24 mouse cellular contexts compared by ENCODE assay signal in genomic region chr16:96443468-96443867, GRCm38 (mm10). TPM values are rescaled to one million over a fixed set of nuclear protein-coding genes. Genes with fewer than 3 reads are reported as not detected.
DNase-seq lines count a peak whose midpoint lies in the region; ATAC-seq and TF ChIP-seq lines count a peak whose summit lies in the region.
"Had no signal": no experiment of that assay in that cellular context is flagged by ENCODE, and none has a peak within 500 bp of the region (broad histone marks: within the 10 kb centered on the region; RNA-seq: fewer than 3 reads in every experiment).

Itgb2l (minus strand) TSS chr16:96443619.

- no peak for TF ChIP-seq RAD21 in CH12.LX (IDR thresholded peaks at IDR 0.05; ENCODE audit: low read depth, low read length)

- no peak for TF ChIP-seq POLR2A in CH12.LX (IDR thresholded peaks at IDR 0.05; ENCODE audit: low read depth, low read length)

- no peaks in the 10 kb centered on the region for H3K27me3 ChIP-seq in liver, embryonic 15.5 days
- H3K27me3 ChIP-seq in CH12.LX (replicated peaks) = no peaks in the 10 kb centered on the region
- H3K27me3 ChIP-seq in hindbrain, embryonic 12.5 days = no peaks in the 10 kb centered on the region
- H3K27me3 ChIP-seq: embryonic facial prominence, embryonic 12.5 days; heart, embryonic 15.5 days; hindbrain, embryonic 13.5 days had no signal

- ATAC-seq in liver, embryonic 15.5 days (ENCODE audit: insufficient read depth) = no peak
- no peak for ATAC-seq in erythroblast, adult 5-6 weeks (replicated peaks; ENCODE audit: low FRiP score, poor library complexity, severe bottlenecking)
- ATAC-seq in megakaryocyte, adult 5-6 weeks (ENCODE audit: poor library complexity, severe bottlenecking) = peak; percentile 58
- ATAC-seq in hindbrain, embryonic 12.5 days (ENCODE audit: low FRiP score) = no peak
- ATAC-seq: forebrain, embryonic 14.5 days; hindbrain, postnatal 0 days had no signal

- no peaks in the 10 kb centered on the region for H3K4me1 ChIP-seq in liver, embryonic 15.5 days (replicated peaks)
- H3K4me1 ChIP-seq in CH12.LX (ENCODE audit: control insufficient read depth in 1 of 2, insufficient read depth in 2 of 2) = peaks cover 6 to 24% of the 10 kb centered on the region in 2 experiments; a peak in 3 of 4 replicates
- peaks cover 10% of the 10 kb centered on the region for H3K4me1 ChIP-seq in hindbrain, embryonic 12.5 days
- H3K4me1 ChIP-seq: forebrain, embryonic 10.5 days; heart, embryonic 15.5 days had no signal

- no peak for TF ChIP-seq CTCF in CH12.LX (conservative IDR thresholded peaks at IDR 0.05 in 1 of 2, IDR thresholded peaks at IDR 0.05 in 1 of 2; ENCODE audit: low read depth in 2 of 2, low read length in 2 of 2)
- no peak for TF ChIP-seq CTCF in gastrocnemius, adult 2 months (IDR thresholded peaks at IDR 0.05)

- H3K79me2 ChIP-seq in CH12.LX (replicated peaks; ENCODE audit: control insufficient read depth, extremely low read depth, insufficient read depth, poor library complexity, severe bottlenecking) = no peaks in the 10 kb centered on the region

- intact Hi-C loops in heart, postnatal 36 days (cut with DNase I) = no loop called here
- intact Hi-C loops in gastrocnemius, adult 2 months (cut with DNase I) = no loop called here

- no peaks in the 10 kb centered on the region for H3K36me3 ChIP-seq in liver, embryonic 15.5 days (replicated peaks)
- H3K36me3 ChIP-seq in CH12.LX (replicated peaks in 1 of 2; ENCODE audit: control insufficient read depth in 1 of 2, insufficient read depth in 1 of 2, low read length in 1 of 2) = no peaks in the 10 kb centered on the region
- no peaks in the 10 kb centered on the region for H3K36me3 ChIP-seq in hindbrain, embryonic 12.5 days
- H3K36me3 ChIP-seq: embryonic facial prominence, embryonic 12.5 days; forebrain, embryonic 10.5 days; heart, embryonic 15.5 days; hindbrain, embryonic 13.5 days had no signal

- H3K9me3 ChIP-seq in liver, embryonic 15.5 days (replicated peaks) = no peaks in the 10 kb centered on the region
- no peaks in the 10 kb centered on the region for H3K9me3 ChIP-seq in CH12.LX (replicated peaks; ENCODE audit: low read length)
- no peaks in the 10 kb centered on the region for H3K9me3 ChIP-seq in hindbrain, embryonic 12.5 days (replicated peaks)
- H3K9me3 ChIP-seq: embryonic facial prominence, embryonic 12.5 days; forebrain, embryonic 10.5 days; heart, embryonic 15.5 days; hindbrain, embryonic 13.5 days had no signal

- H3K4me3 ChIP-seq in liver, embryonic 15.5 days (replicated peaks) = peak within 1 kb of the TSS; percentile 18
- H3K4me3 ChIP-seq in CH12.LX (replicated peaks in 1 of 3; ENCODE audit: low read depth in 2 of 3, low read length in 2 of 3, poor library complexity in 1 of 3) = no peak within 1 kb of the TSS
- no peak within 1 kb of the TSS for H3K4me3 ChIP-seq in hindbrain, embryonic 12.5 days
- H3K4me3 ChIP-seq in gastrocnemius, adult 2 months = no peak within 1 kb of the TSS
- H3K4me3 ChIP-seq: embryonic facial prominence, embryonic 12.5 days; forebrain, embryonic 10.5 days; heart, embryonic 15.5 days; hindbrain, embryonic 13.5 days had no signal

- no peak within 1 kb of the TSS for H3K9ac ChIP-seq in liver, embryonic 15.5 days
- no peak within 1 kb of the TSS for H3K9ac ChIP-seq in CH12.LX (ENCODE audit: insufficient read depth, low read depth)
- no peak within 1 kb of the TSS for H3K9ac ChIP-seq in hindbrain, embryonic 12.5 days
- H3K9ac ChIP-seq: heart, embryonic 15.5 days; hindbrain, embryonic 13.5 days had no signal

- no peak within 1 kb of the TSS for H3K27ac ChIP-seq in liver, embryonic 15.5 days (replicated peaks)
- no peak within 1 kb of the TSS for H3K27ac ChIP-seq in CH12.LX (ENCODE audit: insufficient read depth, low read depth)
- no peak within 1 kb of the TSS for H3K27ac ChIP-seq in hindbrain, embryonic 12.5 days
- H3K27ac ChIP-seq in gastrocnemius, adult 2 months = no peak within 1 kb of the TSS
- H3K27ac ChIP-seq: embryonic facial prominence, embryonic 12.5 days; forebrain, embryonic 10.5 days; heart, embryonic 15.5 days; hindbrain, embryonic 13.5 days; hindbrain, postnatal 0 days had no signal

- dilution Hi-C loops in CH12.LX (cut with MboI; ENCODE audit: extremely low pct_ligation_motif_present, extremely low pct_unique_long_range_greater_than_20kb, low sequenced_read_pairs) = no loop called here

- in situ Hi-C loops in CH12.LX (cut with MboI; ENCODE audit: low pct_ligation_motif_present, low pct_unique_long_range_greater_than_20kb, low sequenced_read_pairs) = no loop called here

- TF ChIP-seq EP300 in CH12.LX (IDR thresholded peaks at IDR 0.05; ENCODE audit: low read length) = no peak

- WGBS in liver, embryonic 15.5 days (ENCODE audit: insufficient replicate concordance) = 32% methylated on average over 2 of the region's 2 CpGs
- WGBS in hindbrain, embryonic 12.5 days = 83% methylated on average over 2 of the region's 2 CpGs

- DNase-seq in liver (no peak), CH12.LX (ENCODE audit: extremely low read depth) (peak; percentile 11)
- DNase-seq in heart, postnatal 36 days = no peak
- DNase-seq in gastrocnemius, adult 2 months = no peak
- DNase-seq: adrenal gland, adult 2 months; adrenal gland, postnatal 25 days; cerebellum, adult 2 months; cerebellum, postnatal 14 days; embryo, embryonic 11 days; gastrocnemius, postnatal 36 days; heart, adult 18-20 months; heart, postnatal 14 days had no signal

- H3K4me2 ChIP-seq in liver, embryonic 15.5 days = no peak within 1 kb of the TSS
- H3K4me2 ChIP-seq in CH12.LX (ENCODE audit: insufficient read depth, low read depth, poor library complexity, severe bottlenecking) = no peak within 1 kb of the TSS
- H3K4me2 ChIP-seq in hindbrain, embryonic 12.5 days (replicated peaks) = no peak within 1 kb of the TSS
- H3K4me2 ChIP-seq: embryonic facial prominence, embryonic 12.5 days; heart, embryonic 11.5 days; heart, embryonic 15.5 days; hindbrain, embryonic 13.5 days had no signal

TF ChIP-seq in CH12.LX, 34 proteins besides CTCF, POLR2A, EP300 and RAD21:
- TF ChIP-seq IRF4 (IDR thresholded peaks at IDR 0.05; ENCODE audit: low read depth, low read length) = no peak
- TF ChIP-seq POLR2AphosphoS2 (IDR thresholded peaks at IDR 0.05; ENCODE audit: low read depth, low read length) = no peak
- TF ChIP-seq MEF2A (IDR thresholded peaks at IDR 0.05; ENCODE audit: borderline replicate concordance, low read depth, low read length) = no peak
- no peak for TF ChIP-seq MYC (IDR thresholded peaks at IDR 0.05; ENCODE audit: low read depth, low read length)

RNA-seq across cellular contexts. Expression of gene Itgb2l, which starts in this region (rescaled TPM):
- polyA plus RNA-seq in liver, embryonic 15.5 days (2015; fragmentation: Nextera tagmentation; extraction: Ambion mirVana) = 5.8 and 6.9 TPM in 2 replicates
- total RNA-seq in CH12.LX (2012; rRNA removed) (0.08 TPM in 1 of 2 replicates, not detected in the other), CH12.LX (2014; rRNA removed) (0.08 and 0.20 TPM in 2 replicates)
- 0.27 and 0.37 TPM in 2 replicates for polyA plus RNA-seq in CH12.LX (2012; ENCODE audit: insufficient read length, low read depth)
- 29.6 and 33.0 TPM in 2 replicates for total RNA-seq in erythroblast, adult 5-6 weeks (2015; ENCODE audit: low replicate concordance)
- total RNA-seq in erythroblast, adult 5-6 weeks (2017; ENCODE audit: low replicate concordance) = 28.4 and 42.7 TPM in 2 replicates
- total RNA-seq in megakaryocyte, adult 5-6 weeks (2015) = 41.3 and 61.9 TPM in 2 replicates
- total RNA-seq in megakaryocyte, adult 5-6 weeks (2017) = 67.6 and 76.1 TPM in 2 replicates
- not detected in 2 replicates for polyA plus RNA-seq in hindbrain, embryonic 12.5 days (2016; fragmentation: Nextera tagmentation; extraction: Ambion mirVana)
- not detected for total RNA-seq in heart, postnatal 36 days (2021)
- not detected for total RNA-seq in gastrocnemius, adult 2 months (2021)
- total RNA-seq: adrenal gland, adult 2 months; adrenal gland, postnatal 25 days; gastrocnemius, adult 8-10 months; gastrocnemius, postnatal 36 days; heart, adult 18-20 months; heart, postnatal 14 days had no signal
- polyA plus RNA-seq: adrenal gland, adult 2 months; forebrain, embryonic 10.5 days; heart, embryonic 15.5 days; hindbrain, embryonic 13.5 days; hindbrain, postnatal 0 days had no signal

Comparison
In these comparisons a context has a peak if more than half of its experiments do, and no peak if none do; other contexts are left out.
1. RNA of gene Itgb2l (total RNA-seq): 41.3 to 76.1 TPM in megakaryocyte, adult 5-6 weeks and 28.4 to 42.7 TPM in erythroblast, adult 5-6 weeks; 0.08 to 0.20 TPM in CH12.LX, not detected in heart, postnatal 36 days and not detected in gastrocnemius, adult 2 months; every median in the first group is over 10 times any median in the second.
2. Peak in DNase-seq in CH12.LX; RNA of the gene not detected or under 1 TPM.